Mouse (Mus musculus): Measurements from ENCODE around the gene Zscan4c. TPM values are rescaled to one million over a fixed set of nuclear protein-coding genes. Genes with fewer than 3 reads are reported as not detected.
"Not testable (repeated sequence)": the region's sequence is repeated elsewhere in the genome, so short reads cannot be mapped to it uniquely, and the experiment has no call there.

Gene Zscan4c
- not detected in 2 replicates for polyA plus RNA-seq (2015; fragmentation: Nextera tagmentation; extraction: Ambion mirVana)

GRCm38 (mm10) chr7:11005445-11005844 is at the start of gene Zscan4c:
TSS of gene Zscan4c (plus strand) at chr7:11005745.
- H3K9me3 ChIP-seq (replicated peaks); ATAC-seq (replicated peaks; ENCODE audit: insufficient number of reproducible peaks, insufficient read depth, low FRiP score, low read depth); H3K4me3 ChIP-seq; H3K4me2 ChIP-seq; H3K4me1 ChIP-seq (replicated peaks); H3K9ac ChIP-seq; H3K36me3 ChIP-seq; H3K27me3 ChIP-seq; H3K27ac ChIP-seq: not testable (repeated sequence)
- WGBS = 76% methylated on average over 4 of the region's 4 CpGs

Small RNA genes within 50 kb of the gene (microRNA-seq; reads per million reads assigned to microRNA genes)
- not detected for gene Mir297-1

Other genes with a start within 250 kb of the Zscan4c start
- gene Zscan4b, start 100.7 kb upstream of the Zscan4c start, polyA plus RNA-seq (2015; fragmentation: Nextera tagmentation; extraction: Ambion mirVana) = not detected in 2 replicates
- gene Zscan4-ps1, start 63.9 kb downstream of the Zscan4c start, polyA plus RNA-seq (2015; fragmentation: Nextera tagmentation; extraction: Ambion mirVana) = not detected in 2 replicates
- gene Zscan4d, start 160.4 kb downstream of the Zscan4c start, polyA plus RNA-seq (2015; fragmentation: Nextera tagmentation; extraction: Ambion mirVana) = not detected in 2 replicates